ENCODE assay signal across 7 mouse cellular contexts in genomic region chr2:102130198-102130845, GRCm38 (mm10). TPM values are rescaled to one million over a fixed set of nuclear protein-coding genes. Genes with fewer than 3 reads are reported as not detected.
A peak's percentile ranks its signal among the peaks of the same experiment; 100 is the strongest.
DNase-seq lines count a peak whose midpoint lies in the region; ATAC-seq and TF ChIP-seq lines count a peak whose summit lies in the region.

No protein-coding gene starts in this region.

- H3K36me3 ChIP-seq in intestine, postnatal 0 days (ENCODE audit: control insufficient read depth, insufficient read depth) = no peaks in the 10 kb centered on the region

- H3K4me1 ChIP-seq in cerebellum, adult 2 months (ENCODE audit: control insufficient read depth, insufficient read depth, low read length) = peaks cover 38% of the 10 kb centered on the region
- peaks cover 5% of the 10 kb centered on the region for H3K4me1 ChIP-seq in intestine, postnatal 0 days (replicated peaks; ENCODE audit: control insufficient read depth, insufficient read depth, low read length)

- TF ChIP-seq CTCF in cerebellum, adult 2 months (IDR thresholded peaks at IDR 0.05; ENCODE audit: borderline replicate concordance, insufficient read depth, low read depth, low read length) = no peak
- no peak for TF ChIP-seq CTCF in intestine, postnatal 0 days (IDR thresholded peaks at IDR 0.05; ENCODE audit: low read depth)

- H3K9ac ChIP-seq in intestine, postnatal 0 days (ENCODE audit: low read depth, low read length) = no peak overlapping the region

- H3K9me3 ChIP-seq in intestine, postnatal 0 days (ENCODE audit: control insufficient read depth) = no peaks in the 10 kb centered on the region

- no peak overlapping the region for H3K4me2 ChIP-seq in intestine, postnatal 0 days (replicated peaks; ENCODE audit: low read depth)

- ATAC-seq in intestine, postnatal 0 days = 0 out of 2 replicates have a peak, but pooled peaks have one; percentile 42
- no peak for ATAC-seq in monocyte, adult 5-6 weeks (replicated peaks; ENCODE audit: insufficient number of reproducible peaks, low FRiP score, low TSS enrichment, poor library complexity, severe bottlenecking)

- no peak for TF ChIP-seq POLR2A in cerebellum, adult 2 months (IDR thresholded peaks at IDR 0.05; ENCODE audit: borderline replicate concordance, insufficient read depth, low read length)

- DNase-seq in ovary, postnatal 36 days (ENCODE audit: low spot score) = peak; percentile 73
- DNase-seq in ovary, postnatal 10 days (ENCODE audit: low spot score) = no peak
- peak; percentile 69 to 84 for DNase-seq in cerebellum, adult 2 months
- DNase-seq in testis, postnatal 10 days (ENCODE audit: low spot score) = peak; percentile 74
- DNase-seq in spleen, adult 18-20 months = no peak

- H3K4me3 ChIP-seq in cerebellum, adult 2 months (replicated peaks; ENCODE audit: insufficient read depth, low read depth, low read length) = no peak overlapping the region
- no peak overlapping the region for H3K4me3 ChIP-seq in intestine, postnatal 0 days (ENCODE audit: low read depth, low read length)

- WGBS in cerebellum, adult 2 months = 19% methylated on average over 8 of the region's 8 CpGs
- WGBS in intestine, postnatal 0 days = 61% methylated on average over 8 of the region's 8 CpGs

- no peak overlapping the region for H3K27ac ChIP-seq in cerebellum, adult 2 months (ENCODE audit: insufficient read depth, low read length)
- no peak overlapping the region for H3K27ac ChIP-seq in intestine, postnatal 0 days (ENCODE audit: low read depth, low read length)

- no peaks in the 10 kb centered on the region for H3K27me3 ChIP-seq in cerebellum, adult 2 months (ENCODE audit: control insufficient read depth, insufficient read depth, low read length)
- H3K27me3 ChIP-seq in intestine, postnatal 0 days (replicated peaks; ENCODE audit: control insufficient read depth, insufficient read depth, low read length) = no peaks in the 10 kb centered on the region

RNA-seq across cellular contexts. Expression of gene Ldlrad3, which starts 55.9 kb away (rescaled TPM):
- 11.7 and 12.3 TPM in 2 replicates for polyA plus RNA-seq in cerebellum, adult 2 months (2012; rRNA removed)
- 4.3 and 4.5 TPM in 2 replicates for polyA plus RNA-seq in intestine, postnatal 0 days (2015; fragmentation: Nextera tagmentation; extraction: Ambion mirVana)
- total RNA-seq in monocyte, adult 5-6 weeks (2017) = 99.1 to 119 TPM (median 107 TPM) in 3 replicates

Comparison
In these comparisons a context has a peak if more than half of its experiments do, and no peak if none do; other contexts are left out.
1. DNase-seq: peak in ovary, postnatal 36 days (single experiment), cerebellum, adult 2 months (2 of 2) and testis, postnatal 10 days (single experiment); none in ovary, postnatal 10 days (single experiment) and spleen, adult 18-20 months (0 of 2).